Mouse (Mus musculus) testis, adult 2 months (tissue): ENCODE data around the gene Ptpdc1. TPM values are rescaled to one million over a fixed set of nuclear protein-coding genes. Genes with fewer than 3 reads are reported as not detected.

Experiments used
- H3K27ac ChIP-seq: fragments of 200-500 bp; 2 replicates; pipeline ENCODE4 v1.5.1; 2012; ENCODE audit warnings: low read depth, low read length; ENCODE audit not compliant: control insufficient read depth, insufficient read depth
- H3K27me3 ChIP-seq: fragments of 200-500 bp; 2 replicates; pipeline ENCODE4 v1.6.1; 2012; ENCODE audit warnings: mild to moderate bottlenecking, low read length, moderate library complexity; ENCODE audit not compliant: control insufficient read depth, insufficient read depth
- H3K36me3 ChIP-seq: fragments of 200-500 bp; 2 replicates; pipeline ENCODE4 v1.6.1; 2012; ENCODE audit warnings: mild to moderate bottlenecking, low read length; ENCODE audit not compliant: control insufficient read depth, insufficient read depth
- H3K4me1 ChIP-seq: fragments of 200-500 bp; 2 replicates; pipeline ENCODE4 v1.6.1; 2012; ENCODE audit warnings: low read length; ENCODE audit not compliant: control insufficient read depth, insufficient read depth
- H3K4me3 ChIP-seq: fragments of 200-500 bp; 2 replicates; pipeline ENCODE4 v1.5.1; 2012; ENCODE audit warnings: low read depth, mild to moderate bottlenecking, low read length, moderate library complexity, mixed read lengths; ENCODE audit not compliant: control insufficient read depth
- CTCF ChIP-seq: fragments of 200-500 bp; IDR thresholded peaks from 2 replicates; pipeline ENCODE4 v1.5.1; 2012; ENCODE audit warnings: low read depth, mild to moderate bottlenecking, inconsistent platforms, low read length, moderate library complexity; ENCODE audit not compliant: control insufficient read depth, insufficient read depth, insufficient replicate concordance
- POLR2A ChIP-seq: fragments of 200-500 bp; IDR thresholded peaks from 2 replicates; pipeline ENCODE4 v1.6.1; 2012; ENCODE audit warnings: low read depth, mild to moderate bottlenecking, inconsistent platforms, low read length, moderate library complexity; ENCODE audit not compliant: control insufficient read depth
- polyA plus RNA-seq: library from polyadenylated mRNA; depleted of rRNA; stranded (reverse); fragments of >200 nt; gene quantifications from 2 replicates; pipeline ENCODE4 v1.2.3, GENCODE M21; 2012

Ptpdc1 gene
- polyA plus RNA-seq, 1 experiment, result 38.7 TPM

DNA sequence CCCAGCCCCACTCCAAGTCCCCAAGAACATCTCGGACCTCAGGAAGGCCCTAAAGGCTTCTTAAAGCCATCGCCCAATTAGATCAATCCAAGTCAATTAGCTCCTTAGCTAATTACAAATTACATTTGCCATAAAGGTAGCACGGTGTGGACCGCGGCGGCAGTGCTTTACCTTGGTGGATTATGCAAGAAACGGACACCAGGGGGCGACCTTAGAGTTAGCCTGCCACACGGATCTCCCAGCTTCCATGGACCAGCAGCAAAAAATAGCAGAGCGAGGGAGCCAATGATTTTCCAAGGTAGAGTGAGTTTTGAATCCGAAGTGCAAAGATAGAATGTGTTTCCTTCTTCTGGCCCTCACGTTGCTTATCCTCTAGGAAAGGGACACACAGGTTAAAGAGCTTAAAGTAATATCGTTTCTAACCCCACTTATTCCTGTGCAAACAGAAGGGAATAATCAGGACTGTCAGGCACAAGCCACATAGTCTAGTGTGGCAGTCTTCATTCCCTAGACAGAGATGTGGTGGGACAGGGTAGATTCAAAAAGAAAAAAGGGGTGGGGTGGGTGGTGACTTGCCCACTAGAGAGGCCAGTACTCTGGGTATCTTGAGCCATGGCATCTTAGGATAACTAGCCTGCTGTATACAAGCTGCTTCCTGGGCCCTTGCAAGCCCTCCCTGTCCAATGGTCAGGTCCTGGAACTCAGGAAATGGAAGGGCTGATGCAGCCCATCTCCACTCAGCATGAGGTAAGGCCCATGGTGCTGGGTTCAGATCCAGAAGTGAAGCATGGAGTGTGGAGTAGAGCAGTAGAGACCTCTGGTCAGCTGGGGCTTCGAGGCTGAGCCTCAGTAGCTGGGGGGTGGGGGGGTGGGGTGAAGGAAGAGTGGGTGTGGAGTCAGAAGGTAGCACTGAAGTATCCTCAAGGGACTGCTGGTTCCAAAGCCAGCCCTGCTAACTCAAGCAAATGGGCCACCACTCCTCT is 28.6 kb upstream of the Ptpdc1 start:
- TF ChIP-seq POLR2A, result no peak
- TF ChIP-seq CTCF, result peak; percentile 73; the same call in 1 of the 2 replicates
- Histone ChIP-seq H3K27me3 (peaks cover 5% of the 10 kb centered on the region; the same call in 1 of the 2 replicates), H3K27ac (no peak overlapping the region), H3K36me3 (no peaks in the 10 kb centered on the region), H3K4me1 (peaks cover 3% of the 10 kb centered on the region; the same call in 1 of the 2 replicates), H3K4me3 (no peak overlapping the region)

DNA sequence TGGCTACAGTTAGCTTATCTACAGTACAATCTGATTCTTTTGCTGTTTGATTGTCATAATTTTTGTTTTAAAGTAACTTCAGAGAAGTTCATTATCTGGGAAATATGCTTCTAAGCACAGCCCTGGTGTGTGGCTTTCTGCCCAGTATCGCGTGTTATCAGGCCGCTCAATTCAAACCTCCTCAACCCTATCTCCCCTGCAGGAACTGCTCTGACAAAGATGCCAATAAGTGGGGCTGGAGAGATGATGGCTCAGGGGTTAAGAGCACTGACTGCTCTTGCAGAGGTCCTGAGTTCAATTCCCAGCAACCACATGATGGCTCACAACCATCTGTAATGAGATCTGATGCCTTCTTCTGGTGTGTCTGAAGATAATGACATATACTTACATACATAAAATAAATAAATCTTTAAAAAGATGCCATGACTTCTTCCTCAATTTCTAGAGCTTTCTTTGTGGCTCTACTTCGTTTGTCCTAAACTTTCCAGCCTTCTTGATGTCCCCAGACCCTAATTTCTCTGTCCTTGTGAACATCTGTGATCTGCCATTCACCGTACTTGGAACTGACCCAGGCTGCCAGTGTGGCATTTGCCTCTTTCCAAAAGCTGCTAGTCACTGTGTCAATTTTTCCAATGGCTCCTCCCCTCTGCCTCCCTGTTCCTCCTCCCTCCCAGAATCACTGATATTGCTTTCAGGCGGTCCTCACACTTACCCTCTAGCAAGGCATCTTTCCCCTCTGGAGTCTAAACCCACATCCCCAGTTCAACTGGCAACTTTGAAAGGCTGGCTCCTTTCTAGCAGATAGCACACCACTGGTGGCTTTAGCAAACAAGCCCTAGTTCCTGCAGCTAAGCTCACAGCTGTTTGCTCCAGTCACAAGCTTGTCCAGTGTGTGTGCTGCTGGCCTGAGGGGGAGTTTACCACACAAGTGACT is 25.9 kb upstream of the Ptpdc1 start:
- Histone ChIP-seq H3K36me3 (no peaks in the 10 kb centered on the region), H3K27me3 (no peaks in the 10 kb centered on the region), H3K4me3 (no peak overlapping the region), H3K4me1 (no peaks in the 10 kb centered on the region), H3K27ac (no peak overlapping the region)
- TF ChIP-seq CTCF, result no peak
- no peak for TF ChIP-seq POLR2A

- no peaks in the 10 kb centered on the region for H3K36me3 ChIP-seq
- H3K27ac ChIP-seq, result no peak overlapping the region
- no peak overlapping the region for H3K4me3 ChIP-seq
- no peaks in the 10 kb centered on the region for H3K4me1 ChIP-seq
- TF ChIP-seq CTCF (no peak), POLR2A (no peak)
- no peaks in the 10 kb centered on the region for H3K27me3 ChIP-seq
These were observed 25.2 kb upstream of the Ptpdc1 start for GRCm38 (mm10) chr13:48650615-48651014.

DNA sequence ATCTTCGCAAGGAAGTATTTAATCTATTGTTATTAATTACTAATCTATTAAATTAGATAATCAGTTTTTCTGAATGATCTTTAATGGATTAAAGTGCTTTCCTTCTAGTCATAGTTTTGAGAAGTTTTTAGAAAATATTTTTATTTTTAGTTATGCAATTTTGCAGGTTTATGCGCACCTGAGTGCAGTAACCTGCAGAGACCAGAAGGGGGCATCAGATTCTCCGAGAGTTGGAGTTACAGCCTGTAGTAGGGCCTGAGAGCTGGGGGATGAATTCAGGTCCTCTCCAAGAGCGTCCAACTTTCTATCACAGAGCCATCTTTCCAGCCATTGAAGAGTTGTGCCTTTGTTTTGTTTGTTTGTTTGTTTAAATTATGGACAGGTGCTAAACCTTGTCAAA is 21.2 kb upstream of the Ptpdc1 start:
- TF ChIP-seq POLR2A (no peak), CTCF (peak; percentile 19; the same call in 1 of the 2 replicates)
- Histone ChIP-seq H3K27ac (no peak overlapping the region), H3K4me3 (no peak overlapping the region), H3K36me3 (no peaks in the 10 kb centered on the region), H3K27me3 (no peaks in the 10 kb centered on the region), H3K4me1 (no peaks in the 10 kb centered on the region)

DNA sequence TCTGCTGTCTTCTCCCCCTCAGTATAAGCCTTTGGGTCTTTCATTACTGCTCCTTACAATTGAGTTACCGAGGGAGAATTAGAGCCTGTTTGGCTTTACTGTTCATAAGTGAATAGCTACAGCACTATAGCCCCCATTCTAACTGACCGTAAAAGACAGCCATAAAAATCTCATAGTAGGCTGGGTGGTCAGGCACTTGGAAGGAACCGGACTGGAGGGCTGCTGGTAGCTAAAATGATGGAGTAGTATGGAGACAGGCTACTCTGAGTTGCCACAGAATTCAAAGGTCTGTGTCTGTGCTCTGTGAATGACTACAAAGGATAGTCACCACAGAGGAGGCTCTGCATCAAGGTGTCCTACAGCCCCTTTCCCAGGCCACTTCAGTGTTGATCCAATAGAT is 18.5 kb upstream of the Ptpdc1 start:
- no peak for TF ChIP-seq POLR2A
- TF ChIP-seq CTCF, result no peak
- no peaks in the 10 kb centered on the region for H3K27me3 ChIP-seq
- H3K4me1 ChIP-seq, result no peaks in the 10 kb centered on the region
- no peak overlapping the region for H3K27ac ChIP-seq
- H3K36me3 ChIP-seq, result no peaks in the 10 kb centered on the region
- no peak overlapping the region for H3K4me3 ChIP-seq

DNA sequence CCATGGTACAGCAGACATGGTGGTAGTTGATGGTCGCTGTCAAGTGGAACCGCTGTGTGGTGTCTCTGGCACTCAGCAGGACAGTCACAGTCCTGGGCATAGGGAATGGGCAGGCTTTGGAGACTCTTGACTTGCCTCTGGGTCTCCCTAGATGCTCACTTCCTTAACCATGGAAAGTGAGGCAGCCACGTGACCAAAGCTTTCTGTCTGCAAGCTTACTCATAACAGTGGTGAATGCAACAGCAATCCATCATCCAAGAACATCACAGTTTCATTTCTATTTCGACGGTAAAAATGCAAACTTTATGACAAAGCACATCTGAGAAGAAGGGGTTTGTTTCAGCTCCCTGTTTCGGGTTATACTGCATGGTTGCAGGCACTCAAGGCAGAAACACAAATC is 17.6 kb upstream of the Ptpdc1 start:
- H3K27me3 ChIP-seq, result no peaks in the 10 kb centered on the region
- no peak overlapping the region for H3K4me3 ChIP-seq
- H3K4me1 ChIP-seq, result no peaks in the 10 kb centered on the region
- no peaks in the 10 kb centered on the region for H3K36me3 ChIP-seq
- H3K27ac ChIP-seq, result no peak overlapping the region
- TF ChIP-seq POLR2A (no peak), CTCF (no peak)

DNA sequence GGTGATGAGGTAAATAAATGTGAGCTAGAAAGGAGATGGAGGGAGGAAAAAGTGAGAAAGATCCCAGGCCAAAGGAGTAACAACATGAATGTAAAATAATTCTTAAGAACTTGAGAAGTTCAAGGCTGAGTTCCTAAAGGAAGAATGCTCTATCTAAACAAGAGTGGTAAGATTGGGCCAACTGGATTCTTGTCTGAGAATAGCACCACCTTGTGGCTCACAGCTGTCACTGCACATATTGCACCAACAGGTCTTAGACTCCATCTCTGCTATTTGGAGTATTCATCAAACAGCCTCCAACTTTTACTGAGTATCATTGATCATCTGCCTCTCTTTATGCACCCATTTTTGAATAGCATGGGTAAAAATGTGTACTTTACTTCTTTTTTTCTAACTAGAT is 14.1 kb upstream of the Ptpdc1 start:
- Histone ChIP-seq H3K27ac (no peak overlapping the region), H3K27me3 (no peaks in the 10 kb centered on the region), H3K4me3 (no peak overlapping the region), H3K36me3 (no peaks in the 10 kb centered on the region), H3K4me1 (no peaks in the 10 kb centered on the region)
- TF ChIP-seq CTCF (peak; percentile 53; the same call in 1 of the 2 replicates), POLR2A (no peak)
